Mouse (Mus musculus): ENCODE data around the gene Zfp523. TPM values are rescaled to one million over a fixed set of nuclear protein-coding genes. Genes with fewer than 3 reads are reported as not detected.

Zfp523 gene
- polyA plus RNA-seq, 1 experiment: 31.0 TPM

GRCm38 (mm10) chr17:28136266-28136665 is 40.7 kb upstream of the Zfp523 start:
- no peaks in the 10 kb centered on the region for H3K27me3 ChIP-seq (ENCODE audit: control insufficient read depth, insufficient read depth, low read length)
- 72% methylated on average over 5 of the region's 5 CpGs for WGBS
- TF ChIP-seq POLR2A (IDR thresholded peaks at IDR 0.05; ENCODE audit: low read depth, low read length): no peak
- no peak for TF ChIP-seq CTCF (IDR thresholded peaks at IDR 0.05; ENCODE audit: extremely low read depth, insufficient read depth, insufficient read length, insufficient replicate concordance)
- no peak overlapping the region for H3K4me3 ChIP-seq (ENCODE audit: extremely low read depth, insufficient read depth, insufficient read length)
- H3K27ac ChIP-seq (ENCODE audit: insufficient read depth, low read length): no peak overlapping the region
- H3K4me1 ChIP-seq (ENCODE audit: control insufficient read depth, insufficient read depth, insufficient read length): no peaks in the 10 kb centered on the region
- DNase-seq (ENCODE audit: low read depth in 1 of 2, low spot score in 2 of 2): no peak
- no peaks in the 10 kb centered on the region for H3K36me3 ChIP-seq (ENCODE audit: control insufficient read depth, insufficient read depth, low read length)

DNA sequence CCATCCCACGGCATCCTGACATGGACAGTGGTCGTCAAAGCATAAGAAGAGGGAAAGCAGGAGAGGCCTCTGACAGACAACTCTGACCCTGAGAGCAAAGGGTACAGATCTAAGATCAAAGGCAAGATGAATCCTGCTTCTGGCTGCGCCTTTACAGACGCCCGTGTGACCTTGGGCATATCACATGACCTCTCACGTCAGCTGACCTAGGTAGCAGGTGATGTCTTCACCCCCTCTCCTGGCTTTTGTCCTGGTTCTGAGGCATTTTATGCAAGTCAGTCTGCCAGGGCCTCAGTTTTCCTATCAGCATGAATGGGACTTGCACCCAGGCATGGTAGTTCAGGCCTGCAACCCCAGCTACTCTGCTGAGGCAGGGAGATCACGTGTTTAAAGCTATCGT is 38.9 kb upstream of the Zfp523 start:
- Histone ChIP-seq H3K27ac (ENCODE audit: insufficient read depth, low read length) (no peak overlapping the region), H3K36me3 (ENCODE audit: control insufficient read depth, insufficient read depth, low read length) (no peaks in the 10 kb centered on the region), H3K4me1 (ENCODE audit: control insufficient read depth, insufficient read depth, insufficient read length) (peaks cover 5% of the 10 kb centered on the region; the same call in 1 of the 2 replicates), H3K4me3 (ENCODE audit: extremely low read depth, insufficient read depth, insufficient read length) (no peak overlapping the region), H3K27me3 (ENCODE audit: control insufficient read depth, insufficient read depth, low read length) (peaks cover 13% of the 10 kb centered on the region)
- no peak for DNase-seq (ENCODE audit: low read depth in 1 of 2, low spot score in 2 of 2)
- no peak for TF ChIP-seq POLR2A (IDR thresholded peaks at IDR 0.05; ENCODE audit: low read depth, low read length)
- no peak for TF ChIP-seq CTCF (IDR thresholded peaks at IDR 0.05; ENCODE audit: extremely low read depth, insufficient read depth, insufficient read length, insufficient replicate concordance)
- 89% methylated on average over 8 of the region's 8 CpGs for WGBS

DNA sequence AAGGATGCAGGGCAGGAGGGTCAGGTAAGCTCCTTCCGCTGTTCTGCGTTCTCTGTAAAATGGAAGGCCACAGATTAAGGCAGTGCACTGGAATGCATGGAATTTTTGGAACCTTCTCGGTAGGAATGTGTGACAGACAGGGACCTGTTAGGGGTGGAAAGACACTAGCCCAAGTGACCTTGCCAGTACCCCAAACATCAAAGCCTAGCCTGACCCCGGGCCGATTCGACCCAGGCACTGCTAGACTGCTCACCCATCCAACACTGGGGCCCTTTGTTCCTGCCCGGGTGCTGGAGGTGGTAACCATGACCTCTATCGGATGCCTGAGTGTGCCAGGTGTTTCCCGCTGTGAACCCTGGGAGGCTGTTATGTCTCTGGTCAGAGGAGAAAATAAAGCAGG is 38.2 kb upstream of the Zfp523 start:
- Histone ChIP-seq H3K4me3 (ENCODE audit: extremely low read depth, insufficient read depth, insufficient read length) (no peak overlapping the region), H3K36me3 (ENCODE audit: control insufficient read depth, insufficient read depth, low read length) (no peaks in the 10 kb centered on the region), H3K4me1 (ENCODE audit: control insufficient read depth, insufficient read depth, insufficient read length) (peaks cover 6% of the 10 kb centered on the region), H3K27ac (ENCODE audit: insufficient read depth, low read length) (no peak overlapping the region), H3K27me3 (ENCODE audit: control insufficient read depth, insufficient read depth, low read length) (peaks cover 13% of the 10 kb centered on the region)
- DNase-seq (ENCODE audit: low read depth in 1 of 2, low spot score in 2 of 2): no peak
- TF ChIP-seq POLR2A (IDR thresholded peaks at IDR 0.05; ENCODE audit: low read depth, low read length) (no peak), CTCF (IDR thresholded peaks at IDR 0.05; ENCODE audit: extremely low read depth, insufficient read depth, insufficient read length, insufficient replicate concordance) (no peak)
- 81% methylated on average over 9 of the region's 9 CpGs for WGBS

- H3K4me1 ChIP-seq (ENCODE audit: control insufficient read depth, insufficient read depth, insufficient read length): peaks cover 7% of the 10 kb centered on the region
- no peak overlapping the region for H3K4me3 ChIP-seq (ENCODE audit: extremely low read depth, insufficient read depth, insufficient read length)
- no peaks in the 10 kb centered on the region for H3K36me3 ChIP-seq (ENCODE audit: control insufficient read depth, insufficient read depth, low read length)
- no peak for TF ChIP-seq POLR2A (IDR thresholded peaks at IDR 0.05; ENCODE audit: low read depth, low read length)
- no peak for TF ChIP-seq CTCF (IDR thresholded peaks at IDR 0.05; ENCODE audit: extremely low read depth, insufficient read depth, insufficient read length, insufficient replicate concordance)
- H3K27ac ChIP-seq (ENCODE audit: insufficient read depth, low read length): no peak overlapping the region
- H3K27me3 ChIP-seq (ENCODE audit: control insufficient read depth, insufficient read depth, low read length): peaks cover 19% of the 10 kb centered on the region
- no peak for DNase-seq (ENCODE audit: low read depth in 1 of 2, low spot score in 2 of 2)
- WGBS: 45% methylated on average over 13 of the region's 13 CpGs
These were observed 36.3 kb upstream of the Zfp523 start for GRCm38 (mm10) chr17:28140431-28141204.

GRCm38 (mm10) chr17:28141205-28141650 is 35.7 kb upstream of the Zfp523 start:
- WGBS: 18% methylated on average over 15 of the region's 15 CpGs
- Histone ChIP-seq H3K27ac (ENCODE audit: insufficient read depth, low read length) (no peak overlapping the region), H3K36me3 (ENCODE audit: control insufficient read depth, insufficient read depth, low read length) (no peaks in the 10 kb centered on the region), H3K4me1 (ENCODE audit: control insufficient read depth, insufficient read depth, insufficient read length) (peaks cover 7% of the 10 kb centered on the region), H3K27me3 (ENCODE audit: control insufficient read depth, insufficient read depth, low read length) (peaks cover 19% of the 10 kb centered on the region), H3K4me3 (ENCODE audit: extremely low read depth, insufficient read depth, insufficient read length) (no peak overlapping the region)
- DNase-seq (ENCODE audit: low read depth in 1 of 2, low spot score in 2 of 2): no peak
- TF ChIP-seq CTCF (IDR thresholded peaks at IDR 0.05; ENCODE audit: extremely low read depth, insufficient read depth, insufficient read length, insufficient replicate concordance) (no peak), POLR2A (IDR thresholded peaks at IDR 0.05; ENCODE audit: low read depth, low read length) (no peak)

DNA sequence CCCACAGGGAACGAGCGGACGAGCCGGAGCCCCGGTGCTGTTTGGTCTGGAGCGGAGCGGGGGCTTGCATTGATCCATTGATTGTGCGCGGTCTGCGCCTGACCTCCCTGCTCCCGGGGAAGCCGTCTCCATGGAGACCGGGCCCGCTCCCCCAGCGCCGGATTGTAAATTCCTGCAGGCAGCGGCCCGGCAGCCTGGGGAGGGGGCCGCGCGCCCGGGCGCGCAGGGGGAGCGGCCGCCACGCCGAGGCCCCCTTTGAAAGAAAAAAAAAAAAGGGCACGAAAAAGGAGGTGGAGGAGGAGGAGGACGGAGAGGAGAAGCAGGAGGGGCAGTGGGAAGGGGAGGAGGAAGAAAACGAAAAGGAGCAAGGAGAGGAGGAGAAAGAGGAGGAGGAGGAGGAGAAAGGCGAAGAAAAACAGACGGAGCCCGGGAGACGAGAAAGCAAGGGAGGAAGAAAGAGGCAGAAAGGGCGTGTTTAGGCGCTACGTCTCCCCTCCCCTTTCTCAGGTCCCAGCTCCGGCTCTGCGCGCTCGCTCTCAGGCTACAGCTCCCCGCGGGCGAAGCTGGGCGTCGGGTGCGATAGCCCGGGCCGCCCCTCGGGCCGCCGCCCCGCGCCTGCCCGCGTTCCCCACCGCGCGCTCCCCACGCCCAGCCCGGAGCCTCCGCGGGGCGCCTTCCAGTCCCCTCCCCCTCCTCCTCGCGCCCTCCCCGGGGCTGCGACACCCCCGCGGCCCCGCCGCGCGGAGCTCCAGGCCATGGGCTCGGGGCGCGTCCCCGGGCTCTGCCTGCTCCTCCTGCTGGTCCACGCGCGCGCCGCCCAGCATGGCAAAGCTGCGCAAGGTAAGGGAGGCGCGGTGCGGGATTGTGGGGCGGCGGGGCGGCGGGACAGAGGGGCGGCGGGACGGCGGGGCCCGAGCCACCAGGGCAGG is 34.9 kb upstream of the Zfp523 start, which contains the start of gene Scube3:
Gene Scube3 (plus strand): TSS at position 371 of the 929 bp plus-strand sequence.
- DNase-seq (ENCODE audit: low read depth in 1 of 2, low spot score in 2 of 2): no peak
- no peak for TF ChIP-seq POLR2A (IDR thresholded peaks at IDR 0.05; ENCODE audit: low read depth, low read length)
- no peak for TF ChIP-seq CTCF (IDR thresholded peaks at IDR 0.05; ENCODE audit: extremely low read depth, insufficient read depth, insufficient read length, insufficient replicate concordance)
- 3% methylated on average over 81 of the region's 97 CpGs for WGBS
- Histone ChIP-seq H3K4me1 (ENCODE audit: control insufficient read depth, insufficient read depth, insufficient read length) (peaks cover 7% of the 10 kb centered on the region), H3K27me3 (ENCODE audit: control insufficient read depth, insufficient read depth, low read length) (peaks cover 19% of the 10 kb centered on the region), H3K27ac (ENCODE audit: insufficient read depth, low read length) (no peak within 1 kb of the TSS), H3K36me3 (ENCODE audit: control insufficient read depth, insufficient read depth, low read length) (no peaks in the 10 kb centered on the region), H3K4me3 (ENCODE audit: extremely low read depth, insufficient read depth, insufficient read length) (peak within 1 kb of the TSS; percentile 27)
